Mouse (Mus musculus) testis, adult 2 months (tissue): ENCODE results near the gene Cep78. TPM values are rescaled to one million over a fixed set of nuclear protein-coding genes. Genes with fewer than 3 reads are reported as not detected.
A peak's percentile ranks its signal among the peaks of the same experiment; 100 is the strongest.
"Not testable (repeated sequence)": the region's sequence is repeated elsewhere in the genome, so short reads cannot be mapped to it uniquely, and the experiment has no call there.

Experiments
- H3K27ac ChIP-seq: fragments of 200-500 bp; 2 replicates; pipeline ENCODE4 v1.5.1; 2012; ENCODE audit warnings: low read depth, low read length; ENCODE audit not compliant: control insufficient read depth, insufficient read depth
- H3K27me3 ChIP-seq: fragments of 200-500 bp; 2 replicates; pipeline ENCODE4 v1.6.1; 2012; ENCODE audit warnings: mild to moderate bottlenecking, low read length, moderate library complexity; ENCODE audit not compliant: control insufficient read depth, insufficient read depth
- H3K36me3 ChIP-seq: fragments of 200-500 bp; 2 replicates; pipeline ENCODE4 v1.6.1; 2012; ENCODE audit warnings: mild to moderate bottlenecking, low read length; ENCODE audit not compliant: control insufficient read depth, insufficient read depth
- H3K4me1 ChIP-seq: fragments of 200-500 bp; 2 replicates; pipeline ENCODE4 v1.6.1; 2012; ENCODE audit warnings: low read length; ENCODE audit not compliant: control insufficient read depth, insufficient read depth
- H3K4me3 ChIP-seq: fragments of 200-500 bp; 2 replicates; pipeline ENCODE4 v1.5.1; 2012; ENCODE audit warnings: low read depth, mild to moderate bottlenecking, low read length, moderate library complexity, mixed read lengths; ENCODE audit not compliant: control insufficient read depth
- CTCF ChIP-seq: fragments of 200-500 bp; IDR thresholded peaks from 2 replicates; pipeline ENCODE4 v1.5.1; 2012; ENCODE audit warnings: low read depth, mild to moderate bottlenecking, inconsistent platforms, low read length, moderate library complexity; ENCODE audit not compliant: control insufficient read depth, insufficient read depth, insufficient replicate concordance
- POLR2A ChIP-seq: fragments of 200-500 bp; IDR thresholded peaks from 2 replicates; pipeline ENCODE4 v1.6.1; 2012; ENCODE audit warnings: low read depth, mild to moderate bottlenecking, inconsistent platforms, low read length, moderate library complexity; ENCODE audit not compliant: control insufficient read depth
- polyA plus RNA-seq: library from polyadenylated mRNA; depleted of rRNA; stranded (reverse); fragments of >200 nt; gene quantifications from 2 replicates; pipeline ENCODE4 v1.2.3, GENCODE M21; 2012; rRNA removed

Cep78 gene
- polyA plus RNA-seq = 4.9 and 5.1 TPM in 2 replicates

DNA sequence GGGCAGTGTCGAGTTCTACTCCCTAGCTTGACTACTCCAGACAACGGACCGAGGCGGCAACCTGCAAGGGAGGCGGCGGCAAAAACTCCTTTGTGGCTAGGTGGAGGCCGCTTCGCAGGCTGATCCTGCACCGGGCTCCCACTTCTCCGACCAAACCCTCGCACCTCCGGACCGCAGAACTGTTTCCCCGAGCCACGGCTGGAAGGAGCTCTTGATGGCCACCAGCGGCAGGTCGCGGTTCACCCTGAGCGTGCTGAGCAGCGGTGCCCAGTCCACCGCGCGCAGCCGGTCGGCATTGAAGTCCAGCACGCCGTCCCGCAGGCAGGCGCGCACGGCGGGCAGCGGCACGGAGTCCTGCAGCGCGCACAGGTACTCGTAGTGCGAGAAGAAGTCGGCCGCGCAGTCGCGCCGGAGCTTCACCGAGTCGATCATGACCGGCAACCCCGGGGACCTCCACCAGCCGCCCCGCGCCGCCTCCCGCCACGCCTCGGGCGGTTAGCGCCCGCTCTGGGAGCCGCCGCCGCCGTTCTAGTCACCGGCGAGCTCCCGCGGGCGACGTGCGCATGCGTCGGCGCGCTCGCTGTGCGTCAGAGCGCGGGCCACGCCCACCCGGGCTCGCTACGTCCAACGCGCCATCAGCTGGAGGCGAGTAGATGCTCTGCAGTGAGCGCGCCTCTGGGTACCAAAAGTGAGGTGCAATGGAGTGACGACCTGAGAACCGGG, at the start of gene Cep78:
TSS of gene Cep78 (minus strand) at position 541 of the 723 bp plus-strand sequence.
- peak within 1 kb of the TSS; percentile 73 for H3K27ac ChIP-seq
- TF ChIP-seq POLR2A (peak; percentile 83), CTCF (peak; percentile 15; the same call in 1 of the 2 replicates)
- H3K4me3 ChIP-seq = peak within 1 kb of the TSS; percentile 91
- H3K27me3 ChIP-seq = no peaks in the 10 kb centered on the region
- no peaks in the 10 kb centered on the region for H3K36me3 ChIP-seq
- H3K4me1 ChIP-seq = no peaks in the 10 kb centered on the region

DNA sequence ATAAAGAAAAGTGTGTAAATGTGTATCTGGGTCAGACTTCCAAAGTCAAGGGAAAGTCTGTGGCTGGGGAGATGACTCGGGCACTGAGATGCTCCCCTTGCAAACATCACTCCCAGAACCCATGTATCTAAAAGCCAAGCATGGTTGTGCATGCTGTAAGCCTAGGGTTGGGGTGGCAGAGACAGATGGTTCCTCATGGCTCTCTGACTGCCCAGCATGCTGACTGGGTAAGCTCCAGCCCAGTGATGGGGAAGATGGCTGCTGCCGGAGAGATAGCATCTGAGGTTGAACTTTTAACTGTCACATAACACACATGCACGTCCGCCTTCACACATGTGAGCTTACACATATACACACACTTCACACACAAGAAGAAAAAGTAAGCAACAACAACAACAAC, 46.5 kb upstream of the Cep78 start:
- no peak overlapping the region for H3K4me3 ChIP-seq
- H3K27ac ChIP-seq = no peak overlapping the region
- H3K36me3 ChIP-seq = no peaks in the 10 kb centered on the region
- TF ChIP-seq POLR2A (no peak), CTCF (no peak)
- H3K4me1 ChIP-seq = peaks cover 3% of the 10 kb centered on the region; the same call in 1 of the 2 replicates
- no peaks in the 10 kb centered on the region for H3K27me3 ChIP-seq

DNA sequence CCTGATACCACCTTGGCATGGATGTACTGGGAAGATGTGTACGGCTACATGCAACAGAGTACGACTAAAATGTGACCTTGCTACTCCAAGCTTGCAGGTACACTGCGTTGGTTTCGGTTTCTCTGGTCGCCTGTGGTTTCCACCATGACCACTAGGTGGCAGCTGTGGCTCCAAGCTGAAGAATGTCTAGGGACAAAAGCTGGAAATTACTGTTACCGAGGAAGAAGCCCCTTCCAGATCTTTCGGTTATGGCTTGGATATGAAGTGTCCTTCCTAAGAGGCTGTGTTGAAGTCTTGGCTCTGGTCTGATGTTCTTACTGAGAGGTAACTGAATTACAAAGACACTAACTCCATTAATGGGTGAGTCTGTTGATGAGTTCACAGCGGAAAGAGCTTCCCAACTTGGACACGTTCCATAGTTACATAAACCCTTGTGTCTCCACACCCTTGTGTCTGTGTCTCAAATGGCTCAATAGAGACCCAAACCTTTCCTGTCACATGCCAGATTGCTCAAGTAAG, 44.5 kb upstream of the Cep78 start:
- H3K27ac ChIP-seq, H3K36me3 ChIP-seq, H3K4me1 ChIP-seq, H3K27me3 ChIP-seq: not testable (repeated sequence)
- peak overlapping the region; percentile 10; the same call in 1 of the 2 replicates for H3K4me3 ChIP-seq

DNA sequence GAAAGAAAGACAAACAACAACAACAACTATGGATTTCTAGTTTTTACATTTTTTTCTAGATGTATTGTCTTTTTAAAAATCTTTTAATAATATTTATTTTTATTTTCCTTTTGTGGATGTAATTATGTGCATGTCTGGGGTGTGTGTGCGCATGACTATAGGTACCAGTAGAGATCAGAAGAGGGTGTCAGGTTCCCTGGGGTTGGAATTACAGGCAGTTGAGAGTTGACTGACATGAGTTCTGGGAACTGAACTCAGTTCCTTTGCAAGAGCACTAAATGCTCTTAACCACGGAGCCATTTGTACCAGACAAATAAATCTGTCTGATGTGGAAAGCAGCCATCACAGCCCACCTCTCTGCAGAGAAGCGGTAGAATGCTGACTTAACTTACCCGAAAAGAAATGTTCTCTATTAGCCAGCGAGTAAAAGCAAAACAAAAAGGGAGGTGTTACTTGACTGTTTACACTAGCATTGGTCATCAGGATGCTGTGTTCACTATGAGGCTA, 44.0 kb upstream of the Cep78 start:
- Histone ChIP-seq H3K36me3 (no peaks in the 10 kb centered on the region), H3K27me3 (no peaks in the 10 kb centered on the region), H3K4me3 (peak overlapping the region; percentile 10; the same call in 1 of the 2 replicates), H3K27ac (no peak overlapping the region), H3K4me1 (no peaks in the 10 kb centered on the region)
- TF ChIP-seq POLR2A (no peak), CTCF (no peak)

DNA sequence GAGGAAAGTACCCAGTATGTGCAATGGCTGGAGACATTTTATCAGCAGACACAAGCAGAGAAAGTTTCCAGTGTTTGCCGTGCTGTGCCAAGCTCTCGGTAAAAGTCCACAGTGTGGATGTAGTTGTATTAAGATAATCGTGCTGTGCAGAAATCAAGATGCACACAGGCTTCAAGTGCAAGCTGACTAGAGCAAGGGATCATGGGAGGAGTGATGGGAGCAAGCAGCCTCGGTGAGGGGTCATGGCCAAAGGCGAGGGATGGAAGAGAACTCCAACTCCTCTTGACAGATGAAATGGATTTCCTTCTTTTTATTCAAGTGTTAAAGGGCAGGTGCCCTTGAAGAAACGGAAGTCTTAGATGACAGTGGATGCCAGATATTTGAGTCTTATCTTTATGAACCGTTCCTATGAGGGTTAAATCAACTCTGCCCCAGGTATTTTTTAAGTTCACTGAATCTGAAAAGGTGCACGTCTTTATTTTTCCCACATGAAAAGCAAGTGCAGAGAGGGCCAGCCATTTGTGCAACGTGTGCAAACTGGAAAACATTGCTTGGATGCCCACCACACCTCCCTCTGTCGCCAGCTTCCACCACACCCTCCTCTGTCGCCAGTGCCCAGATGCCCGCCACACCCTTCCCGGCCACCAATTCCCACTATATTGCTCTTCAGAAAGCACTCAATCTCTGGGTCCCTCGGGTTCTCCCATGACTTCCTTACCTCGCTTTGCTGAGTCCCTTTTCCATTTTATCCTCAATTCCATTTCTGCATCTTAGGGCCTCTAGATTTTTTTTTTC, 43.3 kb upstream of the Cep78 start:
- TF ChIP-seq CTCF = no peak
- TF ChIP-seq POLR2A = no peak
- Histone ChIP-seq H3K27ac (no peak overlapping the region), H3K4me1 (no peaks in the 10 kb centered on the region), H3K27me3 (no peaks in the 10 kb centered on the region), H3K4me3 (no peak overlapping the region), H3K36me3 (no peaks in the 10 kb centered on the region)

DNA sequence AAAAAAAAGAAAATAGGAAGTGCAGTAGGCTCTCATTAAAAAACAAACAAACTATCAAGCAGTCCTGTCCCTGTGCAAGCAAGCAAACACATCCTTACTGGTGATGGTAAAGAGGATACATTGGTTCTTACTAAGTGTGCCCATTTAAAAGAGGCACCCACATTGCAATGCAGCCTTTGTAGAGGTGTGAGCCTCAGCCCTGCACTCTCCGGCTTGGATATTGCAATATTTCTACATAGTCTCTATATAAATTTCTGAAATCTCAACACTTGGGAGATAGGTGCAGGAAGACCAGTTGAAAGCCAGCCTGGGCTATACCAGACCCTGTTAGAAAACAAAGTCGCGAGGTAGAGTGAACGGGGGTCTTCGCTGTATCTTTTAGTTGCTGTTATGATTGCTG, 41.5 kb upstream of the Cep78 start:
- no peak overlapping the region for H3K4me3 ChIP-seq
- H3K27ac ChIP-seq = no peak overlapping the region
- no peaks in the 10 kb centered on the region for H3K36me3 ChIP-seq
- no peaks in the 10 kb centered on the region for H3K27me3 ChIP-seq
- H3K4me1 ChIP-seq = no peaks in the 10 kb centered on the region
- TF ChIP-seq CTCF = no peak
- no peak for TF ChIP-seq POLR2A

DNA sequence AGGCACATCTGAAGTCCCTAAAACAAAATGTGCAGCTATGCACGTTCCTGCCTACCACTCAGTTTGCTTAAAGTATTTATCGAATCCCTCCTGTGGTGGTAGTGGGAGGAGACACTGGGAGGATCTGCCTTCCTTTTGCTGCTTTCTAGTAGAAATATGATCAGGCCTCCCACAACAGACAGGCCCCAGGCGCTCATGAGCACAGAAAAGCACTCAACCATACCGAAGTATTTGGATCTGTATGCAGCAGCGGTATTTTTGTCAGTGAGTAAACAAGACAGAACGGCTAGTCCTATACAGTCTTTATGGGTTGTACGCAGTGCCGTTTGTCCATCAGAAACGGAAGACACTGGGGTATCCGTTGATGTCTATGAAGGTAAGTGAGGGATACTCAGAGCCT, 37.4 kb upstream of the Cep78 start:
- no peak overlapping the region for H3K27ac ChIP-seq
- no peaks in the 10 kb centered on the region for H3K4me1 ChIP-seq
- no peaks in the 10 kb centered on the region for H3K36me3 ChIP-seq
- TF ChIP-seq CTCF = no peak
- TF ChIP-seq POLR2A = no peak
- no peaks in the 10 kb centered on the region for H3K27me3 ChIP-seq
- H3K4me3 ChIP-seq = no peak overlapping the region
